Mouse (Mus musculus) liver, adult 2 months (tissue): Measurements from ENCODE around the gene Suclg1. TPM values are rescaled to one million over a fixed set of nuclear protein-coding genes. Genes with fewer than 3 reads are reported as not detected.
A peak's percentile ranks its signal among the peaks of the same experiment; 100 is the strongest.

ENCODE experiments used
- DNase-seq: peaks from one replicate; pipeline ENCODE4 v3.0.0-alpha.2; 2011; ENCODE audit warnings: low read depth, low spot score; ENCODE audit errors: extremely low read depth
- H3K27ac ChIP-seq: fragments of 200-500 bp; replicated peaks from 2 replicates; pipeline ENCODE4 v1.5.1; 2012; ENCODE audit warnings: low read depth, mild to moderate bottlenecking, control low read depth, inconsistent platforms, low read length; ENCODE audit not compliant: insufficient read depth
- H3K27me3 ChIP-seq: fragments of 200-500 bp; 2 replicates; pipeline ENCODE4 v1.6.1; 2012; ENCODE audit warnings: mild to moderate bottlenecking, moderate library complexity, low read length, inconsistent platforms; ENCODE audit not compliant: control insufficient read depth, insufficient read depth
- H3K36me3 ChIP-seq: fragments of 200-500 bp; 2 replicates; pipeline ENCODE4 v1.6.1; 2012; ENCODE audit warnings: low read length, inconsistent platforms; ENCODE audit not compliant: control insufficient read depth, insufficient read depth
- H3K4me1 ChIP-seq: fragments of 200-500 bp; 2 replicates; pipeline ENCODE4 v1.6.1; 2011; ENCODE audit warnings: low read length; ENCODE audit not compliant: control insufficient read depth, insufficient read depth
- H3K4me3 ChIP-seq: fragments of 200-500 bp; 2 replicates; pipeline ENCODE4 v1.5.1; 2011; ENCODE audit warnings: low read depth, mild to moderate bottlenecking, control low read depth, low read length, moderate library complexity; ENCODE audit not compliant: insufficient read depth
- H3K79me2 ChIP-seq: fragments of 200-500 bp; 2 replicates; pipeline ENCODE4 v1.6.1; 2012; ENCODE audit warnings: inconsistent platforms, mild to moderate bottlenecking, low read length, moderate library complexity; ENCODE audit not compliant: control insufficient read depth, insufficient read depth
- H3K9ac ChIP-seq: fragments of 200-500 bp; 2 replicates; pipeline ENCODE4 v1.6.1; 2012; ENCODE audit warnings: low read depth, mild to moderate bottlenecking, control low read depth, inconsistent platforms, low read length
- CTCF ChIP-seq: fragments of 200-500 bp; IDR thresholded peaks from 2 replicates; pipeline ENCODE4 v1.5.1; 2011; ENCODE audit warnings: low read depth, low read length, control low read depth
- POLR2A ChIP-seq: fragments of 200-500 bp; IDR thresholded peaks from 2 replicates; pipeline ENCODE4 v1.6.1; 2011; ENCODE audit warnings: low read length, control low read depth; ENCODE audit not compliant: insufficient read depth; ENCODE audit errors: extremely low read depth
- WGBS: fragments of 180-500 bp; shearing (Covaris S2); methylation state at CpG from one replicate; pipeline ENCODE4 v1.1.7; 2018; 5-methylcytosine and 5-hydroxymethylcytosine counted together
- polyA plus RNA-seq: library from polyadenylated mRNA; depleted of rRNA; stranded (reverse); fragments of >200 nt; gene quantifications from 2 replicates; pipeline ENCODE4 v1.2.3, GENCODE M21; 2012
- total RNA-seq: library from RNA; depleted of rRNA; stranded (reverse); fragments of >200 nt; gene quantifications from 2 replicates; pipeline ENCODE4 v1.2.3, GENCODE M21; 2014

Suclg1 gene
- total and polyA plus RNA-seq, 2 experiments: 140 to 186 TPM

DNA sequence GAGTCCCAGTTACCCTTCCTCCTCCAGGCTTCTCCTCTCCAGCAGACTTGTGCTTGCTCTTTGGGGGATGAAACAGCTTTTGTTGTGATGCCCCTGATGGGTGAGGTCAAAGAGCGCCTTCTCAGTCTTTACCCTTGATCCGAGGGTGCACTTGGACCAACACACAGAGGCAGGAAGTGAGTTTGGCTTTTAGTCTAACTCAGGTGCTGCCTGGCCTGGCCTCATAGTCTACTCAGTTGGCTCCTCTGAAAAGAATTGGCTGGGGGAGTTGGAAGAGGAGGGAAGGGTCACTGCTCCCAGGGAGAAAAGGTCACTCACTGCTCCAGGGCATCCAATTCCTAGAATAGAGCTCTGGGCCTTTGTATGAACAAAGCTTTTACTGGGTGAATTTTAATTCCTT is 16.6 kb downstream of the Suclg1 start:
- WGBS: 26% methylated on average over 2 of the region's 2 CpGs
- Histone ChIP-seq H3K27me3 (no peaks in the 10 kb centered on the region), H3K36me3 (peaks cover 62% of the 10 kb centered on the region), H3K27ac (no peak overlapping the region), H3K4me1 (peaks cover 7% of the 10 kb centered on the region), H3K79me2 (peaks cover 3% of the 10 kb centered on the region; the same call in 1 of the 2 replicates), H3K4me3 (no peak overlapping the region), H3K9ac (no peak overlapping the region)
- TF ChIP-seq POLR2A (no peak), CTCF (no peak)
- peak; percentile 85 for DNase-seq

DNA sequence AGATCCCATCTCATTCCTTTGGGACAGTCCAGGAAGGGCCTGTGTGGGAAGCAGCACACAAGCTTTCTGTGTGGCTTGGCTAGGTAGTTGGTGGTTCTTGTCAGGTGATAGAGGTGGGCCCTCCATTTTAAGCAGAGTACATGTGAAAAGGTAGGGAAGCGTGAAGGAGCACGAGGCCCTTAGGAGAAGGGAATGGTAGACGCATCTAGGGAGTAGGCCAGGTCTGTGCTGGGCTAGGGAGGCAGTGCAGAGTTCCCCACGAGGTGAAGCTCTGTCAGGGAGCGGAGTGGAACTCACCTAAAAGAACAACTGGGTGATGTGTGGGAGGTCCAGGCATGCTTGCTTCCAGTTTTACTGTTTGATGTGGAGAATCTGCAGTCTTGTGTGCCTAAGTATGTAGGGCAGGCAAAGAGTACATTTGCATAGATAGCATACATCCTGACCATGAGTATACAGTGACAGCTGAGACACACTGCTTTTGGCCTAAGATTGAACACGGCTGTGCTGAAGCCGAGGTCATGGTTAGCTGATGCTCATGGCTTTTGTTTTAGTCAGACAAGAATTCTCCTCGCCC is 19.6 kb downstream of the Suclg1 start:
- no peak for DNase-seq
- Histone ChIP-seq H3K4me1 (peaks cover 7% of the 10 kb centered on the region), H3K79me2 (peaks cover 3% of the 10 kb centered on the region; the same call in 1 of the 2 replicates), H3K27ac (no peak overlapping the region), H3K4me3 (no peak overlapping the region), H3K27me3 (no peaks in the 10 kb centered on the region), H3K9ac (no peak overlapping the region), H3K36me3 (peaks cover 70% of the 10 kb centered on the region)
- 94% methylated on average over 8 of the region's 8 CpGs for WGBS
- no peak for TF ChIP-seq POLR2A
- TF ChIP-seq CTCF: no peak

DNA sequence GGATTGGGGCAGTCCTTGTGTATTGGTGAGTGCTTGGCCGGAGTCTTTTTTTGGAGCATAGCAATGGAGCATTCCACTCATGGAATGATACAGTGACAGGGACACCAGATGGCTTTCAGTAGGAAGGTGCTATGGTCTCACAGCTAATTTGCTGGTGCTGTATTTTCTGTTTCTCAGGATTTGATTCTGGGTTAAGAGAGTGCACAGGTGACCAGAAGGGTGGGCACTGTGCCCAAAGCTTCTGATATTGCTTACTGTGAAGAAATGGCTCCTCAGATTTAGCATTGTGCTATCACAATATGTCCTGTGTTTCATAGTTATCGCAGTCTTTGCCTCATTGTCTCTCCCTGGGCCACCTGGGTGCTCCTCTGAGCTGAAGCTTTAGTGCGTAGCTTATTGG is 21.2 kb downstream of the Suclg1 start:
- no peak for TF ChIP-seq POLR2A
- no peak for TF ChIP-seq CTCF
- Histone ChIP-seq H3K27me3 (no peaks in the 10 kb centered on the region), H3K4me1 (peaks cover 6% of the 10 kb centered on the region), H3K36me3 (peaks cover 66% of the 10 kb centered on the region), H3K4me3 (no peak overlapping the region), H3K9ac (no peak overlapping the region), H3K27ac (no peak overlapping the region), H3K79me2 (peaks cover 3% of the 10 kb centered on the region; the same call in 1 of the 2 replicates)
- WGBS: 96% methylated on average over 3 of the region's 3 CpGs
- no peak for DNase-seq

DNA sequence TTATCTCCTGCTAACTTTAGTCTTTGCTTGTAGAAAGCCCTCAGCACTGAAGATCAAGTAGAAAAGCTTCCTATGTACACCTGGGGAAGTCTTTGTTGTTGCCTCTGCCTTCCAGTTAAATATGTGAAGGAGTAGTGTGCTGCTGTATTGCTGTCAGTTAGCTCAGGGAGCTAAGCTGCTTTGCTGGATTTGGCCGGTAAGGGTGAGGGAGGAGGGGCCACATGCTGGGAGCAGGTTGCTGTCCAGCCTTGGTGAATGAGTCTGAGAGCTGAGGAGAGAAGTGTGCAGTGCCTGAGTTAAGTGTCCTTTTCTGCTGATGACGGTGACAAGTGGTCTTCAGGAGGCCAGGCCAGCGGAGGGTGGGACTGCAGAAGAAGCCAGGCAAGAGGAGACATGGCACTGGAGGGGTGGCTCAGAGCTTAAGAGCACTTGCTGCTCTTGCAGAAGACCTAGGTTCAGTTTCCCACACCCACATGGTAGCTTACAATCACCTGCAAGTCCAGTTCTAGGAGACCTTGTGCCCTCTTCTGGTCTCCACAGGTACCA is 23.4 kb downstream of the Suclg1 start:
- H3K4me1 ChIP-seq: peaks cover 1% of the 10 kb centered on the region; the same call in 1 of the 2 replicates
- no peak overlapping the region for H3K9ac ChIP-seq
- H3K36me3 ChIP-seq: peaks cover 71% of the 10 kb centered on the region
- no peak overlapping the region for H3K27ac ChIP-seq
- 95% methylated on average over 3 of the region's 3 CpGs for WGBS
- H3K79me2 ChIP-seq: peaks cover 2% of the 10 kb centered on the region; the same call in 1 of the 2 replicates
- no peak overlapping the region for H3K4me3 ChIP-seq
- TF ChIP-seq CTCF (no peak), POLR2A (no peak)
- no peaks in the 10 kb centered on the region for H3K27me3 ChIP-seq
- DNase-seq: no peak

DNA sequence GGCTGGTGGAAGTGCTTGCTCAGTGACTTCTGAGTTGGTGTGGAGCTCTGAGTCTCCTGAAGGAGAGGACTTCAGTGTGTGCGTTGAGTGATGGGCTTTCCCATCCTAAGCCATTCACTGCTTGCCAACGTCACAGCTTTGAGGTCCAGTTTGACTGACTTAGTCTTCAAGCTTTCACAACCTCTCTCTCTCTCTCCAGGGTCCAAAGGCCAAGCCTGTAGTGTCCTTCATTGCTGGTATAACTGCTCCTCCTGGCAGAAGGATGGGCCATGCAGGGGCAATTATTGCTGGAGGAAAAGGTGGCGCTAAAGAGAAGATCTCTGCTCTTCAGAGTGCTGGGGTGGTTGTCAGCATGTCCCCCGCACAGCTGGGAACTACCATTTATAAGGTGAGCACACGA is 26.8 kb downstream of the Suclg1 start:
- WGBS: 72% methylated on average over 5 of the region's 5 CpGs
- TF ChIP-seq CTCF (no peak), POLR2A (no peak)
- peak; percentile 56 for DNase-seq

DNA sequence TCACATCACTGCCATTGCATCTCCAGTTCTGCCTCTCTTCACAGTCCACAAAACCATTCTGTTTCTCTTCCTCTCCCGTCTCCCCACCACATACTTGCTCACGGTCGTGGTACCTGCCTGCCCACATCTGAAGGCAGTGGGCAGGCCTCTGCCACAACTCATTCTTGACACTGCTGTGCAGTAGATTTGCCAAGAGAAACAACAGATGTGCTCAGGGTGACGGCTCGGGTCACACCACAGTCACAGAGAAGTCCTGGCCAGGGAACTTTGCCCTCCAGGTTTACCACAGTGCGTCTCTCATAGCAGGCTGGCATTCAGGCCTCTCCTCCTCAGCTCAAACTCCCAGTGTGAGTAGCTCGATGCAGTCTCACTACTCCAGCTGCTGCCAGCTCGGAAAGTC is 31.5 kb downstream of the Suclg1 start:
- Histone ChIP-seq H3K27ac (peak overlapping the region; percentile 4; the same call in 1 of the 2 replicates), H3K4me1 (peaks cover 15% of the 10 kb centered on the region), H3K27me3 (no peaks in the 10 kb centered on the region), H3K4me3 (no peak overlapping the region), H3K36me3 (peaks cover 21% of the 10 kb centered on the region), H3K9ac (no peak overlapping the region), H3K79me2 (no peaks in the 10 kb centered on the region)
- WGBS: 21% methylated on average over 8 of the region's 8 CpGs
- peak; percentile 92 for DNase-seq
- TF ChIP-seq POLR2A: no peak
- TF ChIP-seq CTCF: no peak

More for the DNA sequence above, 26.8 kb downstream of the Suclg1 start:
- Histone ChIP-seq H3K4me3 (no peak overlapping the region), H3K4me1 (peaks cover 7% of the 10 kb centered on the region), H3K27me3 (no peaks in the 10 kb centered on the region), H3K36me3 (peaks cover 59% of the 10 kb centered on the region), H3K9ac (no peak overlapping the region), H3K79me2 (no peaks in the 10 kb centered on the region), H3K27ac (no peak overlapping the region)
